Mouse (Mus musculus) stomach, postnatal 0 days (tissue): ENCODE measurements around the gene Olfr376.

Experiments
- CTCF ChIP-seq: IDR thresholded peaks from 2 replicates; pipeline ENCODE4 v1.5.1; 2016; ENCODE audit warnings: antibody characterized with exemption, low read depth, mild to moderate bottlenecking, moderate library complexity
- EP300 ChIP-seq: optimal IDR thresholded peaks from 2 replicates; pipeline ENCODE3; 2016; ENCODE audit warnings: antibody characterized with exemption

GRCm38 (mm10) chr11:73327361-73327760 is 43.7 kb upstream of the Olfr376 start:
- TF ChIP-seq CTCF (no peak), EP300 (no peak)
